Mouse (Mus musculus) testis, adult 2 months (tissue): ENCODE data around the gene Hltf. TPM values are rescaled to one million over a fixed set of nuclear protein-coding genes. Genes with fewer than 3 reads are reported as not detected.

ENCODE experiments used
- H3K27ac ChIP-seq: fragments of 200-500 bp; 2 replicates; pipeline ENCODE4 v1.5.1; 2012; ENCODE audit warnings: low read depth, low read length; ENCODE audit not compliant: control insufficient read depth, insufficient read depth
- H3K27me3 ChIP-seq: fragments of 200-500 bp; 2 replicates; pipeline ENCODE4 v1.6.1; 2012; ENCODE audit warnings: mild to moderate bottlenecking, low read length, moderate library complexity; ENCODE audit not compliant: control insufficient read depth, insufficient read depth
- H3K36me3 ChIP-seq: fragments of 200-500 bp; 2 replicates; pipeline ENCODE4 v1.6.1; 2012; ENCODE audit warnings: mild to moderate bottlenecking, low read length; ENCODE audit not compliant: control insufficient read depth, insufficient read depth
- H3K4me1 ChIP-seq: fragments of 200-500 bp; 2 replicates; pipeline ENCODE4 v1.6.1; 2012; ENCODE audit warnings: low read length; ENCODE audit not compliant: control insufficient read depth, insufficient read depth
- H3K4me3 ChIP-seq: fragments of 200-500 bp; 2 replicates; pipeline ENCODE4 v1.5.1; 2012; ENCODE audit warnings: low read depth, mild to moderate bottlenecking, low read length, moderate library complexity, mixed read lengths; ENCODE audit not compliant: control insufficient read depth
- CTCF ChIP-seq: fragments of 200-500 bp; IDR thresholded peaks from 2 replicates; pipeline ENCODE4 v1.5.1; 2012; ENCODE audit warnings: low read depth, mild to moderate bottlenecking, inconsistent platforms, low read length, moderate library complexity; ENCODE audit not compliant: control insufficient read depth, insufficient read depth, insufficient replicate concordance
- POLR2A ChIP-seq: fragments of 200-500 bp; IDR thresholded peaks from 2 replicates; pipeline ENCODE4 v1.6.1; 2012; ENCODE audit warnings: low read depth, mild to moderate bottlenecking, inconsistent platforms, low read length, moderate library complexity; ENCODE audit not compliant: control insufficient read depth
- polyA plus RNA-seq: library from polyadenylated mRNA; depleted of rRNA; stranded (reverse); fragments of >200 nt; gene quantifications from 2 replicates; pipeline ENCODE4 v1.2.3, GENCODE M21; 2012

The Hltf gene
- polyA plus RNA-seq, 1 experiment, result 1.8 TPM

DNA sequence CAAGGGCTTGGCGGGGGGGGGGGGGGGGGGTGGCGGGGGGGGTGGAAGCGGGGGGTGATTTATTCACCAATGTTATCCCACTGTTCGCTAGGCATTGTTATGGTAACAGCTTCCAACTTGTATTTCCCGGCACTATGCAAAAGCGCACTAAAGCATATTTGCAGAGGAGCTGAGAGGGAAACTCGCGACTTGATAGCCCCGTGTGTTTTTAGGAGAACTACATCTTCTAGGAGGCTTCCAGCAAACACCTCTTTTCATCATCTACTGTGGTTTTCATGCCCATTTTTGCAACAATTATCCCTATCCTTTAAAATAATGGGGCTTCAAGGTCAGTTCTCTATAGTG lies 558 bp downstream of the Hltf start:
- Histone ChIP-seq H3K27ac (no peak overlapping the region), H3K4me1 (peaks cover 3% of the 10 kb centered on the region), H3K27me3 (no peaks in the 10 kb centered on the region), H3K36me3 (no peaks in the 10 kb centered on the region), H3K4me3 (peak overlapping the region; percentile 95)
- TF ChIP-seq POLR2A, result no peak

DNA sequence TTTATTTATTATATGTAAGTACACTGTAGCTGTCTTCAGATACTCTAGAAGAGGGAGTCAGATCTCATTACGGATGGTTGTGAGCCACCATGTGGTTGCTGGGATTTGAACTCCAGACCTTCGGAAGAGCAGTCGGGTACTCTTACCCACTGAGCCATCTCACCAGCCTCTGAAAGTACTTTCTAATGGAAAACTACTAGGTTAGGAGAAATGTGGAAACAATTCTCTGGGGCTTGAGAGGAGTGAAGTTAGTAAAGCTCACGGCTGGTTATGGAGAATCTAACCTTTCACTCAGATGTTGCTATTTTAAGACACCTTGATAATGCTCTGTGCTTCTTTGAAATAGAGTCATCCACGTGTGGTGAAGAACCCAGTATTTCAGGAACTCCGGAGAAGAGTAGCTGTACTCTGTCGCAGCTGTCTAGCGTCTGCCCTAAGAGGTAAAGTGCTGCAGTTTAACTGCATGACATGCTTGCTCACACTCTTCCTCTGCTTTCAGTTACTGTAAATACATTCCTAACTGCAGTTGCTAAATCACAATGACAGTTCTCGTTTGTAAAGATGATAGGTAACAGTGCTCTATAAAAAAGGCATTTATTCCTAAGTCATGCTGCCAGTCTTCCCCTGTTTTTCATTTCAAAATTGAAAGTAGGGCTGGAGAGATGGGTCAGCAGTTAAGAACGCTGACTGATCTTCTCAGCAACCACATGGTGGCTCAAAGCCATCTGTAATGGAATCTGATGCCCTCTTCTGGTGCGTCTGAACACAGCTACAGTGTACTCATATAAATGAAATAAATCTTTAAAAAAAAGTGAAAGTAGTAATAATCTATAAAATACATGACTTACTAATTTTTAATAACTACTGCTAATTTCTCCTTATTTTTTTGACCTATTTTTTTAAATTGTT lies 18.8 kb downstream of the Hltf start:
- TF ChIP-seq CTCF, result no peak
- TF ChIP-seq POLR2A, result no peak
- 0 out of 2 replicates have a peak, but pooled peaks cover 1% of the 10 kb centered on the region for H3K36me3 ChIP-seq
- H3K27me3 ChIP-seq, result no peaks in the 10 kb centered on the region
- no peak overlapping the region for H3K27ac ChIP-seq
- H3K4me3 ChIP-seq, result no peak overlapping the region
- H3K4me1 ChIP-seq, result no peaks in the 10 kb centered on the region

DNA sequence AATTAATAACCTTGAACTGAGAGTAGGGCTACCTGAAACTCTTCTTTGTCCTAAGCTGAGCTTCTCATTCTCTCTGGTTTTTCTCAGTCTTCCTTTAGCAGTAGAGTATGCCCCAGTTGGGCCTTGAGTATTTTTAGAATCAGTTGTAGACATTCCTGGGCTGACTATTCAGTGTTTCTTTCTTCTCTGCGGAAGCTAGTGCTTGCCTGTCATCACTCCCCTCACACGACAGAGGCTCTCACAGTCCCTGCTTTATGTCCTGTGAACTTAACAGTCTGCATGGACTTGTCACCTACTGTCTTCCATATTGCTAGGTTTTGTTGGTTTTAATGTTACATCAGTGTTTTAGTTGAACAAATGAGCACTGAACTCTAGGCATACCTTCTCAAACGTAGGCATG lies 24.6 kb downstream of the Hltf start:
- TF ChIP-seq POLR2A (no peak), CTCF (no peak)
- H3K36me3 ChIP-seq, result 0 out of 2 replicates have a peak, but pooled peaks cover 1% of the 10 kb centered on the region
- no peak overlapping the region for H3K4me3 ChIP-seq
- no peaks in the 10 kb centered on the region for H3K27me3 ChIP-seq
- no peak overlapping the region for H3K27ac ChIP-seq
- H3K4me1 ChIP-seq, result no peaks in the 10 kb centered on the region

DNA sequence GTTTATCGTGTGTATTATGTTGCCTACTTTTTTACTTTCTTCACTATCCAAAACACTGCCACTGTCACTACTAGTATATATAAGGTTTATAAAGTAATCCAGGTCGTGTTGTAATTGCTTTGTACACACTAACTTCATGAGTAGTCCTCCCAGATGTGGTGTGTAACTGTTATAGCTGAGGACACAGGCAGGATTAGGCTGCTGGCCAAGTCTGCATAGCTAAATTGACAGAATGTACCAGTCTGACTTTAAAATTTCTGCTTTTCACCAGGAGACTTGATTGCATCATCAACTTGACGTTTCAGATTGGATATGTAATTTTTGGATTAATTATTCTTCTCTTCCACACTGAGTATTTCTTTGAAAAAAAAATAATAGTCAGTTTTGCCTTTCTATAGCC lies 46.2 kb downstream of the Hltf start:
- Histone ChIP-seq H3K4me3 (no peak overlapping the region), H3K4me1 (no peaks in the 10 kb centered on the region), H3K27me3 (no peaks in the 10 kb centered on the region), H3K36me3 (no peaks in the 10 kb centered on the region), H3K27ac (no peak overlapping the region)
- no peak for TF ChIP-seq POLR2A
- TF ChIP-seq CTCF, result no peak

DNA sequence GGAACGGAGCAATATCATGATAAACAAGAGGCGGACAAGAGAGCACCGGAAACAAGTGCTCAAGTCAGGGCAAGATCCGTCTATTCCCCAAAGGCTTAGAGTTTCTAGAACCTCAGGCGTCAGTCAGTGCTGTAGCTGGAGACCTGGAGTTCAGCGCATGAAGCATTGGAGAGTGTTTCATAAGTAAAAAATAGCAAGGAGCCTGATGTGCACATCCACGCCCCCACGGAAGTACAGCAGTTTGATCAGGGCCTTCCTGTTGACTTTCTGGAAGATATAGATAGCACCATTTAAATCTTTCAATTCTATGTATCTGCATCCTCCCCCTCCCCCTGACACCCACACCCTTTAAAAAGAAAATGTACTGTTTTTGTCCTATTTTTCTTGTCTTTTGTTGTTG lies 46.7 kb downstream of the Hltf start:
- TF ChIP-seq CTCF (no peak), POLR2A (no peak)

DNA sequence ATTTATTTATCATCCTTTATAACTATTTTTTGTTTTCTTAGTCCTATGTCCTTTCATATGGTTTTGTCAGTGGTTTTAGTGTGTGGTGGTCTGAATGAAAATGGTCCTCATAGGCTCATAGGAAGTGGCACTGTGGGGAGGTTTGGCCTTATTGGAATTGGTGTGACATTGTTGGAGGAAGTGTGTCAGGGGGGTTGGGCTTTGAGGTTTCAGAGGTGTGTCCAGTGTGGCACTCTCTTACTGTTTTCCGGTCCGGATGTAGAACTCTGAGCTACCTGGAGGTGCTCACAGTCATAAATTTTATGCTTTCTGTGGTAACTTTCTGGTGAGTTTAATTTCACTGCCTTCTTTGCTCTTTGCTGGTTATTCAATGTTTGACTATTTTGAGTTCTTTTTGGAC lies 47.2 kb downstream of the Hltf start:
- TF ChIP-seq POLR2A (no peak), CTCF (no peak)
- H3K4me3 ChIP-seq, result no peak overlapping the region
- H3K27ac ChIP-seq, result no peak overlapping the region
- H3K4me1 ChIP-seq, result no peaks in the 10 kb centered on the region
- H3K36me3 ChIP-seq, result no peaks in the 10 kb centered on the region
- no peaks in the 10 kb centered on the region for H3K27me3 ChIP-seq

More for the DNA sequence above, 46.7 kb downstream of the Hltf start:
- Histone ChIP-seq H3K4me1 (no peaks in the 10 kb centered on the region), H3K36me3 (no peaks in the 10 kb centered on the region), H3K27ac (no peak overlapping the region), H3K27me3 (no peaks in the 10 kb centered on the region), H3K4me3 (no peak overlapping the region)

DNA sequence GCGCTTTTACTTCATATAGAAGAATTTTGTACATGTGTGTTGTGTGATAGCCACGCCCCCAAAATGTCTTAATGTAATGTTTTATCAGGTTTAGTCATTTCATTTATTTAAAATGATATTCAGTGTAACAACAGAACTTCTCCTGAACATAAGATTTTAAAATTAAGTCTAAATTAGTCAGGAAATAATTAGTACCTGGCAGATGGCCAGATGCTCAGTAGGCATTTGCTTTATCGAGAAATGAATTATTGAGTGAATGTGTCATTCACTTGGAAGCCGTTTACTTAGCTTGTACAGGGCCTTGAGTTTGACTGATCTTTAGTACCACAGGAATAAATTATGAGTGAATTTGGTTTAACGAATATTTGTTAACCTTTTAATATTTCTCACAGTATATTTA lies 51.3 kb downstream of the Hltf start:
- H3K27me3 ChIP-seq, result no peaks in the 10 kb centered on the region
- H3K36me3 ChIP-seq, result no peaks in the 10 kb centered on the region
- no peaks in the 10 kb centered on the region for H3K4me1 ChIP-seq
- no peak overlapping the region for H3K4me3 ChIP-seq
- TF ChIP-seq CTCF (no peak), POLR2A (no peak)
- no peak overlapping the region for H3K27ac ChIP-seq
